Mouse (Mus musculus) cerebellum, adult 2 months (tissue): ENCODE measurements at regions not wholly inside any gene's neighbourhood (a gene's known extent, or its start where the extent isn't known, plus 50 kb on each side); places are given as distances from the start of the nearest gene placed in this dataset.

Experiments
- DNase-seq, 2 experiments: peaks; one replicate each; pipeline ENCODE4 v3.0.0; 2021
- H3K27ac ChIP-seq: fragments of 200-500 bp; 2 replicates; pipeline ENCODE4 v1.5.1; 2012; ENCODE audit warnings: low read length, control low read depth, inconsistent platforms; ENCODE audit not compliant: insufficient read depth
- H3K27me3 ChIP-seq: fragments of 200-500 bp; 2 replicates; pipeline ENCODE4 v1.6.1; 2012; ENCODE audit warnings: inconsistent platforms, mild to moderate bottlenecking, low read length, moderate library complexity; ENCODE audit not compliant: control insufficient read depth, insufficient read depth
- H3K4me1 ChIP-seq: fragments of 200-500 bp; 2 replicates; pipeline ENCODE4 v1.6.1; 2011; ENCODE audit warnings: low read length; ENCODE audit not compliant: control insufficient read depth, insufficient read depth
- H3K4me3 ChIP-seq: fragments of 200-500 bp; replicated peaks from 2 replicates; pipeline ENCODE3; 2011; ENCODE audit warnings: mild to moderate bottlenecking, low read depth, low read length, control low read depth; ENCODE audit not compliant: insufficient read depth
- CTCF ChIP-seq: fragments of 200-500 bp; IDR thresholded peaks from 2 replicates; pipeline ENCODE4 v1.5.1; 2011; ENCODE audit warnings: low read depth, mild to moderate bottlenecking, control low read depth, low read length, moderate library complexity, borderline replicate concordance; ENCODE audit not compliant: insufficient read depth
- POLR2A ChIP-seq: fragments of 200-500 bp; IDR thresholded peaks from 2 replicates; pipeline ENCODE4 v1.6.1; 2011; ENCODE audit warnings: low read length, control low read depth, borderline replicate concordance; ENCODE audit not compliant: insufficient read depth
- WGBS: fragments of 180-500 bp; shearing (Covaris S2); methylation state at CpG from one replicate; pipeline ENCODE4 v1.1.7; 2018; 5-methylcytosine and 5-hydroxymethylcytosine counted together

GRCm38 (mm10) chr1:150160314-150160713 is 60.5 kb downstream of the Ptgs2 start:
- H3K27ac ChIP-seq, result no peak overlapping the region
- H3K4me1 ChIP-seq, result no peaks in the 10 kb centered on the region
- no peak for DNase-seq
- no peak overlapping the region for H3K4me3 ChIP-seq
- H3K27me3 ChIP-seq, result no peaks in the 10 kb centered on the region
- no peak for TF ChIP-seq POLR2A
- no peak for TF ChIP-seq CTCF
- WGBS, result 75% methylated on average over 2 of the region's 2 CpGs

GRCm38 (mm10) chr1:150164890-150165596 is 65.2 kb downstream of the Ptgs2 start:
- Histone ChIP-seq H3K4me3 (no peak overlapping the region), H3K27me3 (no peaks in the 10 kb centered on the region), H3K27ac (no peak overlapping the region), H3K4me1 (no peaks in the 10 kb centered on the region)
- TF ChIP-seq POLR2A, result no peak
- TF ChIP-seq CTCF, result no peak
- whole genome bisulfite sequencing, result 80% methylated on average over 17 of the region's 17 CpGs
- DNase-seq, result no peak

DNA sequence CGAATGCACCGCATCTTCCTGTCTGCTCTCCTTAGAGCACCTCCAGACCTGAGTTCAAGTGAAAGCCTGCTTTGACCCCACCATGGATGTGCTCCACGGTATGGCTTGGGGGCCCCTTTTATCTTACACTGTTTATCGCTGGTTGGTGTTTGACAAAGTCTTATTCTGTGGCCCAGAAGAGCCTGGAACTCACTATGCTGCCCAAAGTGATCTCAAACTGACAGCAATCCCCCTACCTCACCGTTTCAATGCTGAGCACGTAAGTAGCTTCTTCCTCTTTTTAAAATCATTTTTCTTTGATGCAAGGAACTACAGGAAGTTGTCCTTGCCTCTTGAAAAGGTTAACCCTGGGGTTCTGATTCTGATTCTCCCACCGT is 65.8 kb downstream of the Ptgs2 start:
- 87% methylated on average over 7 of the region's 7 CpGs for WGBS
- Histone ChIP-seq H3K4me3 (no peak overlapping the region), H3K27ac (no peak overlapping the region), H3K4me1 (no peaks in the 10 kb centered on the region), H3K27me3 (no peaks in the 10 kb centered on the region)
- no peak for DNase-seq
- TF ChIP-seq POLR2A (no peak), CTCF (no peak)

DNA sequence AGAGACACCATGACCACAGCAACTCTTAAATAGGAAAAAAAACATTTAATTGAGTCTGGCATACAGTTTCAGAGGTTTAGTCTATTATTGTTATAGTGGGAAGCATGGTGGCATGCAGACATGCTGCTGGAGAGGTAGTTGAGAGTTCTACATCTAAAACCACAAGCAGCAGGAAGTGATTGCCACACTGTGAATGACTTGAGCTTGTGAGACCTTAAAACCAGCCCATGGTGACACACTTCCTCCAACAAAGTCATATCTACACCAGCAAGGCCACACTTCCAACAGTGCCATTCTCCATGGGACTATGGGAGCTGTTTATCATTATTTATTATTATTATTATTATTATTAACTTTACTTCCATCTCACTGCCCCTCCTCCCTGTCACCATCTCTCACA is 67.3 kb downstream of the Ptgs2 start:
- Histone ChIP-seq H3K4me3 (no peak overlapping the region), H3K4me1 (no peaks in the 10 kb centered on the region), H3K27ac (no peak overlapping the region), H3K27me3 (no peaks in the 10 kb centered on the region)
- no peak for TF ChIP-seq POLR2A
- no peak for TF ChIP-seq CTCF
- no peak for DNase-seq

GRCm38 (mm10) chr1:150174204-150174603 is 74.4 kb downstream of the Ptgs2 start:
- H3K27ac ChIP-seq, result no peak overlapping the region
- no peaks in the 10 kb centered on the region for H3K27me3 ChIP-seq
- TF ChIP-seq POLR2A (no peak), CTCF (no peak)
- WGBS, result 76% methylated on average over 3 of the region's 3 CpGs
- no peak for DNase-seq
- no peak overlapping the region for H3K4me3 ChIP-seq
- no peaks in the 10 kb centered on the region for H3K4me1 ChIP-seq

GRCm38 (mm10) chr1:150177029-150177740 is 77.4 kb downstream of the Ptgs2 start:
- TF ChIP-seq CTCF (no peak), POLR2A (no peak)
- H3K4me1 ChIP-seq, result no peaks in the 10 kb centered on the region
- H3K4me3 ChIP-seq, result no peak overlapping the region
- H3K27me3 ChIP-seq, result no peaks in the 10 kb centered on the region
- WGBS, result 88% methylated on average over 1 of the region's 1 CpGs
- DNase-seq, result no peak
- H3K27ac ChIP-seq, result no peak overlapping the region

DNA sequence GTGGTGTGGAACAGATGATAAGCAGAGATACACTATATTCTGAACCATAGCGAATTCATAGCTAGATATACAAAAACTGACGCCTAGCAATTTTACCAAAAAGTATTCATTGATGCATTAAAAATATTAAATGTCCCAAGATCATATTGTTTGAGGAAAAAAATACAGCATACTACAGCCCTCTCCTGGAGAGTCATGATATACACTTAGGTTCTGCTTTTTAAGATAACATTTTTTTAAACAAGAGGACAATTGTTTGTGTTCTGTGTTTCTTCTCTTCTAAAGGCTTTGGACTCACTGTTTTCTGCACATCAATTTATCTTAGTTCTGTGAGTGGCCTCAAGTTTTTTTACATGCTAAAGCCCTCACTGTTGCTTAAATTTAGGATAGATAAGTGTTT is 102.2 kb downstream of the Ptgs2 start:
- no peaks in the 10 kb centered on the region for H3K4me1 ChIP-seq
- no peak overlapping the region for H3K4me3 ChIP-seq
- TF ChIP-seq CTCF (no peak), POLR2A (no peak)
- no peak overlapping the region for H3K27ac ChIP-seq
- 89% methylated on average over 2 of the region's 2 CpGs for WGBS
- no peak for DNase-seq
- no peaks in the 10 kb centered on the region for H3K27me3 ChIP-seq

- Histone ChIP-seq H3K27me3 (no peaks in the 10 kb centered on the region), H3K4me1 (no peaks in the 10 kb centered on the region), H3K27ac (no peak overlapping the region), H3K4me3 (no peak overlapping the region)
- TF ChIP-seq POLR2A (no peak), CTCF (no peak)
- DNase-seq, result no peak
These were observed 106.8 kb upstream of the Pdc start for GRCm38 (mm10) chr1:150212454-150212853.
